Mouse (Mus musculus): Measurements from ENCODE around the gene 9230102O04Rik.

Gene 9230102O04Rik

DNA sequence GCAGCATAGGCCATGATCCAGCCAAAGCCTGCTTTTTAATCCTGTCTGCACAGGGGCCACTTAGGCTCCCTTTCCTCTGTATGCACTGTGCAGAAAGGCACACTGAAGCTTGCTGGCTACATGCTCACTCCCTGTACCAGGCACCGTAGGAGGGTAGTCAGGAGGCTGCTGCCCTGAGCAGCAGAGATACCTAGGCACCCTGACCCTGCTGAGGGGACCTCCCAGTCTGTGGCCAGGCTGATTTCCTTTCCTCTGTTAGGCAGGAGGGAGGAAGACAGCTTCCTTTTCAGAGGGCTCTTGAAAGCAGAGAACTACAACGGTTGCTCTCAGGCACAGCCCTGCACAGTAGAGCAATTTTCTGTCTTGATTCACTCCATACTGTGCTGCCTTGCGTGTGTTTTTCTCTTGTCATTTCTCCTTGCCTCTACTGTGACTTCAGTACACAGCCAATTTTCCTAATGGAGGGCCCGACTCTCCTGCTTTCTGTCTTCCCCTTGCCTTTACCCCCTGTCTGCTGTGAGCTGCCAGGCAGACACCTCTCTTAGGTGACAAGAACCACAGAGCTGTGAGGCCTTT is 18.1 kb downstream of the 9230102O04Rik start:
- no peak for DNase-seq

GRCm38 (mm10) chr2:9867092-9867825 is 22.1 kb downstream of the 9230102O04Rik start:
- DNase-seq = no peak

GRCm38 (mm10) chr2:9860698-9861097 is 28.6 kb downstream of the 9230102O04Rik start:
- no peak for DNase-seq

DNA sequence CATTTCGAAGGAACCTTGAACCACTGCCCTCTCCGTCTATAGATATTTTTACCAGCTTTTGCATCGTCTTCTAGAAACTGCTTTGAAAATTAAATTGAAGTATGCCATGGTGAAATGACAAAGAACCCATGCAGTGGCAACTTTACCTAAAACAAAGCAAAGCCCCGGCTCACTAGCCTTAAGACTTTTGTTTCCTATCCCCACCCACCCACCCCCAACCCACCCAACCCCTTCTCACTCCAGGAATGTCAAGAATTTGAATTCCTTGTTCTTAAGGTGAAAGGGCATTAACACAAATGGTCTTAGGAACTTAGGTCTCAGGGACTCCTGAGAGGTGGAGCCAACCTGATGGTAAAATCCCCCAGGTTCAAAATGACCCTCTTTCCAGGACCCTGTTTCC is 33.5 kb downstream of the 9230102O04Rik start:
- DNase-seq = no peak

DNA sequence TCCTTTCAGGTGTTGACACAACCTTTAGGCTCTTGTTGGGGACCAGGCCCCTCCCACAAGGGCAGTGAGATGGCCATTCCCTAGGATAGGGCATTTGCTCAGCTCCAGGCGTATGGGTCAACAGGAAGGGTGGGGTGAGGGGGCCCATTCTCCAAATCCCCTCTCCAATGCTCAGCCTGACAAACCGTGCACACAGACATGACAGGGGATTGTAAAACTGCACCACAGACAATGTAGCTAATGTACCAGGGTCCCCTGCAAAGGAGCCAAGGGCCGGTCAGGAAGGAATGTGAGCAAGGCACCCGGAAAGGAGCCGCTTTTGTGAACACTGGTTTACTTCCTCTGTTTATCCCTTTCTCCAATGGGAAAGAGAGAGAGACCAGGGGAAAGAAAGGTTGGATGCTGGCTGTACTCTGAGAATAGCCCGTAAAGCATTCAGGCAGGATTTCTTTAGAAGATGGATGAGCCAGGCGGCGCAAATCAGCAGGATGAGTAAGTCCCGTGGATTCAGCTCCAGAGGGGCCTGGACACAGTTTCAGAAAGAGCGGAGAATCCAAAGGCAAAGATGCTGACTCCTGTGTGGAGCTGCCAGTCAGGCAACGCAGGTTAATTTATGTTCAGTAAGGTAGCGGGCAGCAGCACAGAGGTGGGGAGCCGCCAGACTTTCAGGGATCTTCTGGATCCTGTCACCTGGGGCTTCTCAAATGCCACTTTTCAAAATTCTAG is 36.3 kb downstream of the 9230102O04Rik start:
- peak in 1 of 2 experiments; percentile 35 for DNase-seq

- no peak for DNase-seq
Observed at GRCm38 (mm10) chr2:9835195-9835594, 54.1 kb downstream of the 9230102O04Rik start.

DNA sequence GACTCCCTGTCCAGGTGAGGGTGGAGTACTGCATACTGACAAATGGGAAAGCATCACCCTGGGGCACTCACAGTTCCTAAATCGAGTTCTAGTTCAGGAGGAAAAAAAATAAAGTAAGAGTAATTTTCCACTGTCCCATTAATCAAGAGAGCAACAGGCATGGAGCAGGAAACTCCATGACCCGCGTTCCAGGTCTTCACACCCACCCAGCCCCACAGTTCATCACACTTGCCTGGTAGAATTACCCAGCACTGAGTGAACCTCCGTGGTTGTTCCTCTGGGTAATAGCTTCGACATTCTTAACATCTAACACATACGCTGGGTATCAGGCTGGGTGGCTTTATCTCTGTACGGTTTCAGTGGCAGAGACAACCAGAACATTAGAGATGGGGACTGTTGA is 55.6 kb downstream of the 9230102O04Rik start:
- no peak for DNase-seq
